Mouse (Mus musculus): ENCODE measurements at regions not wholly inside any gene's neighbourhood (a gene's known extent, or its start where the extent isn't known, plus 50 kb on each side); places are given as distances from the start of the nearest gene placed in this dataset.

- TF ChIP-seq CTCF (IDR thresholded peaks at IDR 0.05; ENCODE audit: borderline replicate concordance, extremely low read depth, insufficient read depth, insufficient read length) (no peak), POLR2A (IDR thresholded peaks at IDR 0.05; ENCODE audit: borderline replicate concordance, extremely low read depth, insufficient read depth, insufficient read length, poor library complexity, severe bottlenecking) (no peak)
These were observed 73.8 kb downstream of the E030025P04Rik start for GRCm38 (mm10) chr11:109070412-109070811.
